Mouse (Mus musculus): ENCODE measurements around the gene Tlcd1. TPM values are rescaled to one million over a fixed set of nuclear protein-coding genes. Genes with fewer than 3 reads are reported as not detected.

Gene Tlcd1
- polyA plus RNA-seq, 1 experiment from 2014 or later: 39.9 TPM

GRCm38 (mm10) chr11:78213086-78213817 is 36.7 kb downstream of the Tlcd1 start:
- no peak overlapping the region for H3K4me2 ChIP-seq (ENCODE audit: low read depth, low read length)
- no peaks in the 10 kb centered on the region for H3K27me3 ChIP-seq (ENCODE audit: control insufficient read depth, insufficient read depth, low read depth, low read length)
- no peak for ATAC-seq (ENCODE audit: low read depth)
- H3K9ac ChIP-seq (ENCODE audit: low read depth, low read length): no peak overlapping the region
- 62% methylated on average over 14 of the region's 14 CpGs for WGBS (ENCODE audit: insufficient replicate concordance)
- H3K27ac ChIP-seq (ENCODE audit: low read length): no peak overlapping the region
- H3K36me3 ChIP-seq (ENCODE audit: control insufficient read depth, insufficient read depth): peaks cover 80% of the 10 kb centered on the region
- H3K4me3 ChIP-seq (ENCODE audit: low read depth, low read length): no peak overlapping the region
- no peaks in the 10 kb centered on the region for H3K4me1 ChIP-seq (ENCODE audit: control insufficient read depth, low read depth, low read length)
- H3K9me3 ChIP-seq (replicated peaks; ENCODE audit: control insufficient read depth, low read length): no peaks in the 10 kb centered on the region

GRCm38 (mm10) chr11:78215709-78216317 is 39.3 kb downstream of the Tlcd1 start:
- Histone ChIP-seq H3K4me1 (ENCODE audit: control insufficient read depth, low read depth, low read length) (no peaks in the 10 kb centered on the region), H3K27ac (ENCODE audit: low read length) (no peak overlapping the region), H3K27me3 (ENCODE audit: control insufficient read depth, insufficient read depth, low read depth, low read length) (no peaks in the 10 kb centered on the region), H3K9ac (ENCODE audit: low read depth, low read length) (no peak overlapping the region), H3K4me2 (ENCODE audit: low read depth, low read length) (no peak overlapping the region), H3K36me3 (ENCODE audit: control insufficient read depth, insufficient read depth) (peaks cover 82% of the 10 kb centered on the region), H3K4me3 (ENCODE audit: low read depth, low read length) (no peak overlapping the region), H3K9me3 (replicated peaks; ENCODE audit: control insufficient read depth, low read length) (no peaks in the 10 kb centered on the region)
- 86% methylated on average over 11 of the region's 11 CpGs for WGBS (ENCODE audit: insufficient replicate concordance)
- no peak for ATAC-seq (ENCODE audit: low read depth)

GRCm38 (mm10) chr11:78223586-78223985 is 47.1 kb downstream of the Tlcd1 start:
- no peaks in the 10 kb centered on the region for H3K9me3 ChIP-seq (replicated peaks; ENCODE audit: control insufficient read depth, low read length)
- H3K9ac ChIP-seq (ENCODE audit: low read depth, low read length): no peak overlapping the region
- H3K4me1 ChIP-seq (ENCODE audit: control insufficient read depth, low read depth, low read length): no peaks in the 10 kb centered on the region
- no peaks in the 10 kb centered on the region for H3K27me3 ChIP-seq (ENCODE audit: control insufficient read depth, insufficient read depth, low read depth, low read length)
- peaks cover 64% of the 10 kb centered on the region for H3K36me3 ChIP-seq (ENCODE audit: control insufficient read depth, insufficient read depth)
- 89% methylated on average over 4 of the region's 4 CpGs for WGBS (ENCODE audit: insufficient replicate concordance)
- no peak overlapping the region for H3K27ac ChIP-seq (ENCODE audit: low read length)
- H3K4me2 ChIP-seq (ENCODE audit: low read depth, low read length): no peak overlapping the region
- ATAC-seq (ENCODE audit: low read depth): no peak
- no peak overlapping the region for H3K4me3 ChIP-seq (ENCODE audit: low read depth, low read length)

Small RNAs within 50 kb of the gene (microRNA-seq; reads per million reads assigned to microRNA genes)
- 0.98 reads per million for gene Mir7653

Other genes with a start within 250 kb of the Tlcd1 start
- gene Sez6, start 245.9 kb upstream of the Tlcd1 start, polyA plus RNA-seq (2015; fragmentation: Nextera tagmentation; extraction: Ambion mirVana): 0.17 TPM in 1 of 2 replicates, not detected in the other
- 5.3 and 5.7 TPM in 2 replicates for gene Phf12, start 194.0 kb upstream of the Tlcd1 start, polyA plus RNA-seq (2015; fragmentation: Nextera tagmentation; extraction: Ambion mirVana)
- gene Dhrs13, start 144.4 kb upstream of the Tlcd1 start, polyA plus RNA-seq (2015; fragmentation: Nextera tagmentation; extraction: Ambion mirVana): 10.8 and 11.3 TPM in 2 replicates
- 24.5 and 25.1 TPM in 2 replicates for gene Flot2, start 138.8 kb upstream of the Tlcd1 start, polyA plus RNA-seq (2015; fragmentation: Nextera tagmentation; extraction: Ambion mirVana)
- 12.4 and 12.7 TPM in 2 replicates for gene Eral1, start 96.3 kb upstream of the Tlcd1 start, polyA plus RNA-seq (2015; fragmentation: Nextera tagmentation; extraction: Ambion mirVana)
- gene Fam222b, start 82.1 kb upstream of the Tlcd1 start, polyA plus RNA-seq (2015; fragmentation: Nextera tagmentation; extraction: Ambion mirVana): 3.4 and 4.9 TPM in 2 replicates
- gene Traf4, start 11.1 kb upstream of the Tlcd1 start, polyA plus RNA-seq (2015; fragmentation: Nextera tagmentation; extraction: Ambion mirVana): 25.4 and 28.6 TPM in 2 replicates
- gene Nek8, start within 50 bp of the Tlcd1 start, polyA plus RNA-seq (2015; fragmentation: Nextera tagmentation; extraction: Ambion mirVana): 10.2 and 10.4 TPM in 2 replicates
- gene Rpl23a, start 6.9 kb downstream of the Tlcd1 start, polyA plus RNA-seq (2015; fragmentation: Nextera tagmentation; extraction: Ambion mirVana): 609 and 714 TPM in 2 replicates
- 11.8 and 16.2 TPM in 2 replicates for gene Rab34, start 11.7 kb downstream of the Tlcd1 start, polyA plus RNA-seq (2015; fragmentation: Nextera tagmentation; extraction: Ambion mirVana)
- 0.36 and 0.44 TPM in 2 replicates for gene Proca1, start 16.7 kb downstream of the Tlcd1 start, polyA plus RNA-seq (2015; fragmentation: Nextera tagmentation; extraction: Ambion mirVana)
- gene Sdf2, start 69.0 kb downstream of the Tlcd1 start, polyA plus RNA-seq (2015; fragmentation: Nextera tagmentation; extraction: Ambion mirVana): 30.5 and 31.6 TPM in 2 replicates
- gene Supt6, start 69.3 kb downstream of the Tlcd1 start, polyA plus RNA-seq (2015; fragmentation: Nextera tagmentation; extraction: Ambion mirVana): 9.9 and 10.3 TPM in 2 replicates
- 23.7 and 24.7 TPM in 2 replicates for gene 2610507B11Rik, start 85.0 kb downstream of the Tlcd1 start, polyA plus RNA-seq (2015; fragmentation: Nextera tagmentation; extraction: Ambion mirVana)
- gene BC030499, start 114.1 kb downstream of the Tlcd1 start, polyA plus RNA-seq (2015; fragmentation: Nextera tagmentation; extraction: Ambion mirVana): 0.06 and 0.13 TPM in 2 replicates
- gene Spag5, start 124.8 kb downstream of the Tlcd1 start, polyA plus RNA-seq (2015; fragmentation: Nextera tagmentation; extraction: Ambion mirVana): 33.0 and 33.7 TPM in 2 replicates
- 15.0 and 19.6 TPM in 2 replicates for gene Aldoc, start 146.3 kb downstream of the Tlcd1 start, polyA plus RNA-seq (2015; fragmentation: Nextera tagmentation; extraction: Ambion mirVana)
- gene Pigs, start 151.7 kb downstream of the Tlcd1 start, polyA plus RNA-seq (2015; fragmentation: Nextera tagmentation; extraction: Ambion mirVana): 31.2 and 36.0 TPM in 2 replicates
- gene Unc119, start 166.8 kb downstream of the Tlcd1 start, polyA plus RNA-seq (2015; fragmentation: Nextera tagmentation; extraction: Ambion mirVana): 22.7 and 24.1 TPM in 2 replicates
- gene Foxn1, start 209.8 kb downstream of the Tlcd1 start, polyA plus RNA-seq (2015; fragmentation: Nextera tagmentation; extraction: Ambion mirVana): not detected in 2 replicates
- gene Slc13a2, start 245.5 kb downstream of the Tlcd1 start, polyA plus RNA-seq (2015; fragmentation: Nextera tagmentation; extraction: Ambion mirVana): 0.04 and 0.07 TPM in 2 replicates

Measured in liver, embryonic 16.5 days (tissue).